Mouse (Mus musculus) layer of hippocampus, adult 9-10 months (tissue): ENCODE data around the gene Mon1b.

Experiments used
- DNase-seq: peaks from one replicate; pipeline ENCODE4 v3.0.0; 2022; ENCODE audit warnings: low spot score

Mon1b gene

DNA sequence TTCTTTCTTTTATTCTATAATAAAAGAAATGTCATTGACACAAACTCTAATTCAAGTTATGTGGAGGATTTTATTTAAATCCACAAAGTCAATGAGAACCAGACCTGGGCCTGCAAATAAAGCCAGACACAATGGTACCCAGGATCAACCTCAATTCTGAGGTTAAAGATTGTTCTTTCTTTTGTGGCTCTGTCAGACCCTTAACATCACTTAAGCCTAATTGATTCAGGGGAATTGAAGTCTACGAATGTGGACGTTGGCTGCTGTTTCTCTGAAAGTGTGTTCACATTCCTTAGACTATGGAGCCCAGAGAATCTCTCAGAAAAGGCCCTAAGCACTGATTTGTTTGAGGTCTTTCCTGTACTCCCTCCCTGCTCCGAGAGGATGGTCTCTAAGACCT, 37.9 kb downstream of the Mon1b start:
- DNase-seq = no peak

DNA sequence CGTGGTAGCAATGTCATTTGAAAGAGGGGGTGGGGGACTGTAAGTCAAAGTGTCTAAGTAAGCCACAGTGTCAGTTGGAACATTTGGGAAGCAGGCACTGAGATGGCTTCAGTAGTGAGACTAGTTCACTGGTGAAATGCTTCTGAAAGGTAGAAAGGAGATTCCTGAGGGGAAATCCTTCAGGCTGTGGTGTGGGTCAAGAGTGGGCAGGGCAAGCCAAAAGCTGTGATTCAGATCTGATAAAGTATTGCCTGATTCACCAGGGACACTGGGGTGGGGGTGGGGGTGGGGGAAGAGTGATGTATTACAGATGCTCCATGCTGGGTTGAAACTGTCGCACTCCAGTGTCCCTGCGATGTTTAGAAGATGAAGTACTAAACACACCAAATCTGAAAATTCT, 39.2 kb downstream of the Mon1b start:
- DNase-seq = no peak

DNA sequence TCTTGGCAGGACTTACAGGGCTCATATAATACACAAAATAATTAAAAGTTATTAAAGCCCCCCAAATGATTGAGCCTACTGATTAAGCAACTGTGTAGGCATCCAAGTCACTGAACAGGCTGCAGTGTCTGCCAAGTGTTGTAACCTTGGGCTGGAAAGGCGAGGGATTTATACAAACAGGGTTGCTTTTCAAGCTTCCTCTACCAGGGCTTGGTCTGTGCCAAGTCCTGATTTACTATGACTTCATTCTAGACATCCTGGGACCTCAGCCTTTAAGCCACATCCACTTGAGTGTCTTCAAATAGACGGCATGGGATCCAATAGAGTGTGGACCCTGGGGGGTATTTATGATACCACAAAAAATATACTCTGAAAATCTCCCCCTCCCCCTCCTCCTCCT, 39.9 kb downstream of the Mon1b start:
- no peak for DNase-seq

DNA sequence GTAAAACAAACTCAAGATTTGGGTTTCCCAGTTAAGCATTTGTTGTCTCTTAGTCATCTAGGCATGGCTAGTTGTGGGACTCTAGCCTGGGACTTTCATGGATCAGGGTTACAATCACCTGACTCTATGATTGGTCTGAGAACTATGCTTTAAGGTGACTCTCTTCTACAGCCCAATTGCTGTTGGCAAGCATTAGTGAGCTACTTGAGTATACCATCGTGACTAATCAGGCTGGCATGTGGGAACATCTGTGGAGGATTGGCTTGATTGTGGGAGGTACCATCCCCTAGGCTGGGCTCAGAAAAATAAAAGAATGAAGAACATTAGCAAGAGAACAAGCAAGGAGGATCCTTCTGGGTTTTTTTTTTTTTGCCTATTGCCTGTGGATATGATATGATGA, 41.4 kb downstream of the Mon1b start:
- DNase-seq = no peak

DNA sequence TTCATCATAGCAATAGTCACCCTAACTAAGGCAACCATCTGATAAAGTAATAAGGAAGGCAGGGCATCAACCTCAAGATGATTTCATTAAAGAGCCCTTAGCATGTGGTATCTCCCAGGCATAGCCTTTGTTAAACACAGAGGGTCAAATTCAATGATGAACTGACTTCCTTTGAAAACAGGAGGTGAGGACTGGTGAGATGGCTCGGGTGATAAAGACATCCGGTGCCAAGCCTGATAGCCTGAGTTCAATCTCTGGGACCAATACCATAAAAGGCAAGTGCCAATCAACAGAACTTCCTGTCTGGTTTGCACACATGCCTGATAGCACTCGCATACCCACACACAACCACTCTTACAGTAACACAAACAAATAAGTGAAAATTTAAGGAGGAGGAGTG, 44.0 kb downstream of the Mon1b start:
- DNase-seq = no peak

DNA sequence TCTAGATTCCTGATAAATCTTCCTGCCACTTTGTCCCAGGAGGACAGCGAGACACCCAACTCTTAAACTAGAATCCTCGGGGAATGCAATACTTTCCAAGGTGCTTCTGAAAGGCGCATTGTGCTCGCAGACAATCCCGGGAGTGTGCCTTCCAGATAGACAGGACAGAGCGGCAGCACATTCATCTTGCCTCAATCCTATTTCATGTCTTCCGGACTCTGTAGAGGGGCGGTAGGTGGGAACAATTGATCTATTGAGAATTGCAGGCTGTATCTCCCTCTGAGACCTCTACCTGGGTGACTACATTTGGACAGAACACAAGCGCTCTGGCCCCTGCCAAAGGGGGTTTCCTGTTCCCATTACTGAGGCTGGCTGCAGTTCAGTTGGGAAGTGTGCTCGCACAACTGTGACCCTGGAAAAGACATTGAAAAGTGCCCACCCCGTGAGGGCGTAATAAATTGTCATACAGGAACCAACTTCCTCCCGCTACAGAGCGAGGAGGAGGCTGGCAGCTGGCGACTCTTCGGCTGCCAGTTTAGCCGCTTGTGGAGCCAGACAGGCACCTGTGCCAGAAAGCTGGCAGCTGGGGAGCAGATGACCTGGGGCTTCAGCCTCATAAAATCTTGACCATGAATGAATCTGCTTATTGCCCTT, 52.6 kb downstream of the Mon1b start:
- no peak for DNase-seq

DNA sequence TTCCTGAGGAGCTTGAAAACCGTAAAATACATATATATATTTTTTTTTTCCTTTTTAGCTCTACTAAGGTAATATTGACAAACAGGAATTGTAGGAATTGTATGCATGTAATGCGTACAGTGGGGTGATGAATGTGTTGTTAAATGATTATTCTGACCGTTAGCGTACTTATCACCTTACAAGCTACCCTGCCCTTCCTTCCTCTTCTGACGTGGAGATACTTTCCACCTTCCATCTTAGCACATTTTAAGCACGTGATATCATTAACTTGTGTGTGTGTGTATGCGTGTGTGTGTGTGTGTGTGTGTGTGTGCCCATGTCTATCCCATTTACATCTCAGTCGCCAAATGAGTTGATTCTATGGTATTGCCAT, 53.1 kb downstream of the Mon1b start:
- no peak for DNase-seq

DNA sequence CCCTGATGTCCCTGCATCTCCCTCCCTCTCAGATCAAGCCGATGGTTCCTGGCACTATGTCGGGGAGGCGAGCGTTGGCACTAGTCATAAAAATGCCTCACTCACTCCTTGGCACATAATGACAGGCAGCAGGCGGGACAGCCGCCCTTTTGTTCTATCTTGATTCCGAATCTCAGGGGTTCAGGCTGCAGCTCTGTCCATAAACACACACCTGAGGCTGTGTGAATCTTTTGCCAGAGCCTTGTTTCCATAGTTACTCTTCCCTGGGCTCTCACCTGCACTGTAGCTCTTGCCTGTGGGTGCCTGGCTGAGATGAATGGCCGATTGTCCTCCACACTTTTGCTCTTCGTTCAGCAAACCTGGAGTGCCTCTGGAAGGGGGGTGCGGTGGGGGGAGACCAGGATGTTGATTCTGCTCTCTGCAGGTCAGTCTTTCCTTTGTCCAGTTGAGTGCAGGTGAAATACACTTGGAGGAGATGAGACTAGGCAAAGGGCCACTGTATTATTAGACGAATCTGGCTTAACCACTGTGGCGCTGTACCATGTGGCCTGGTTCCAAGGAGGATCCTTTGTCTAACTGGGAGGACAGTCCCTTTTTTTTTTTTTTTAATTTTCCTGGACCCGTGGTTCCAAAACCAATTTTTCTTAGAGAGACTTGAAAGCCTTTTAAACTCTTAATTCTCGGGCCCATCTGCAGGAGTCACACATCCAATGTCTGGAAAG, 56.4 kb downstream of the Mon1b start:
- no peak for DNase-seq
